Mouse (Mus musculus): ENCODE results near the gene Spsb1.

Gene Spsb1

DNA sequence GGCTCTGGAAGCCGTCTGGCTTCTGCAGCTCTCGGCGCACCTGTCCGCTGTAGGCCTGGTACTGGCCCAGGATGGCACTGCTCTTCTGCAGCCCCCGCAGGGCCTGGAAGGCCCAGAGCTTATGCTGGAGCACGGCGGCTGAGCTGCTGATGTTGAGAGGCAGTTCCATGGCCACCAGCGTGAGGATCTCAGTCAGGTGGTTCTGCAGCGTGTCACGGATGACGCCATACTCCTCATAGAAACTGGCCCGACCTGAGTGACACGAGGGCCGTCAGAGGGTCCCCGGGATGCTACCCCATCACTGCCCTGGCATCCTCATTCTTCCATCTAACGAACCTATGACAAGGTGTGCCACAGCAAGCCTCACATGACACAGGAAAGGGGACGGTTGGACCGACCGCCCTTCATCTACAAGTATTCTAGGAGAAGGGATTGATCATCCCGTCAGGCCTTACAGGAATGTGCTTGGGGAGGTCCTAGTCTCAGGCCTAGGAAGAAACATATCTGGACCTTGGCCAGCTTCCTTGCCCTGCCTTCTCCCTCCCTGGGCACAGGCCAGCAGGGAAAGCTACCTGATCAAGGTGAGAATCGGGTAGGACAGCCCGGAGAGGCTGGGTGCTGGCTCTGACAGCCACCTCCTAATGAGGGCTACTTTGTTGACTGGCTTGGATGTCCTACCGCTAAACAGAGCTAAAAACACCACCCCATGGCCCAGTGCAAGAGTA, 29.2 kb upstream of the Spsb1 start:
- DNase-seq, result no peak

DNA sequence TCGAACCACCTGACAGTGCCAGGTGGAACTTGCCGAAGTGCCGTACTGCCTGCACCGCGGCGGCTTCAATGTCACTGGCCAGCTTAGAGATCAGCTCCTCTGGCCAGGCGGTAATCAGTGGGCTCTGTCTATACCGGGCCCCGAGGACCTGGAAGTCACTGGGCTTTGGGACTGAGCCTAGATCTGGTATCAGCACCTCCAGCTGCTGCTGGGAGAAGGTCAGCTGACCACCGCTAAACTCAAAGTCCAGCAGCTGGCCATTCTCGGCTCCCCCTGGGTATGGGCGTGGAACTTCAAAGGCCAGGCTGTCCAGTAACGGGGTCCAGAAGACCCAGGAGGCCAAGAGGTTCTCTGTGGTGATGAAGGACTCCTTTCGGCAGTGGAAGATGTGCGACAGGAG, 27.3 kb upstream of the Spsb1 start:
- no peak for DNase-seq

DNA sequence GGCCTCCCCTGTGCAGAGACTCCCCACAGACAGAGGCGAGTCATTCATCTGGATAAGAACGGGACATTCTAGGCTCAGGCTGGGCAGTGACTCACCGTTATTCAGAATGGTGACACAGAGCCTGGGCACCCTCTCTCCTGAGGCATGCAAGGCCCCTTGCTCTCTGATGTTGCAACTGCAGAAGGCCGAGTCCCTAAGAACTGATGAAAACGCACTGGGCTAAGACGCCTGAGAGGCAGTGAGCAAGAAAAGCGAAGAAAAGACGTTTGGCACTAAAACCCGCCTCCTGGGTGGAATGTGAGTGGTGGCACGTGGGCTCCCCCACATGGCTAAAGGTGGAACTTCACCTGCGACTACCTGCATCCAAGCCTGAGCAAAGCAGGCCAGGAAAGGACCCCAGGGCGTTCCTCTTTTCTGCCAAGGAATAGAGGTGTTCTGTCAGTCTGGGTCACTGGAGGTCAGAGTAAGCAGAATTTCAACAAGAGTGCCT, 25.0 kb upstream of the Spsb1 start:
- peak; percentile 46 to 77 for DNase-seq

DNA sequence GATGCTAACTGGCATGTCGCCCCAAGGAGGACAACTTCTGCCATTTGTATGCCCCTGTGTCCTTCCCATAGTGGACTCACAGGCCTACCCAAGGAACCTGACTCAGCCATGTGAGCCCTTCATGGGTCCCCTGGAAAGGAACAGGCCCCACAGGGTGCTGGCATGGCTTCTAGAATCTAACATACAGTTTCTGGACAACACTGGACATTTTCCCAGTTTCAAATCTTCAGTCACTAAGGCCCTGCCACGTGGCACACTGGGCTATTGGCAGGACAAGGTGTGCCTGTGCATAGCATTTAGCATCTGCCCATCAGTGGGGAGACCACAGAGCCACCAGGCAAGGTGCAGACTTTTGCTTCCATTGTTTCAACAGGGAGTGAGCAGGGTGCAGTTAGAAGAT, 24.0 kb upstream of the Spsb1 start:
- no peak for DNase-seq

DNA sequence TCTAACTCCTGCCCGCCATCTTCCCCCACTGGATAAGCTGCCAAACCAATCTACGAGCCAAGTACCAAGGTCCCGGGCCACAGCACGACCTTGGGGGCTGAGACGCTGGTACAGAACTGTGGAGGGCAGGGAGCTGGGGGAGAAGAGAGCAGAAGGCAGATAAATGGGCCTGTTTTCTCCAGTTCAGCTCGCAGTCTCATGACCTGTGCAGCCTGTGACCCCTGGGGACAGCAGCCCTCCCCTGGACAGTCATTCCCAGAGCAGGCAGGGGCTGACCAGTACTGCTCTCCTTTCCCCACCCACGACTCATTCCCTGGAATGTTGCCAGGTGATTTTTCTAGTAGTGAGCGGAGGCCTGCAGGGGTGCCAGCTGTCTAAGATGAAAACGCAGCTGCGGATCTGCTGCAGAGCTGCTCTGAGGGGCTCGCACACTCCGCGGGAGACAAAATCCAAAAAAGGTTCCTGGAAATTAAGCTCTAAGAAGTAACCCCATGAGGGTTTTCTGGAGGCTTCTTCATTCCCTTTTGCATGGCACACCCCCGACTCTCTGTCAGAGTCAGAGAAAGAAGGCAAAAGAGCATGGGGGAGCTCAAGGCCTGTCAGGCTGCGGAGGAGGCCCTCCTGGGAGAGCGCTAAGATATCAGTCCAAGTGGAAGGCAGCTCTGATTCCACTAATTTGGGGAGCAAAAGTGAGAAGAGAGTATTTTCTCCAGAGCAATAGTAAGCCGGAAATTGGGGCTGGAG, 23.1 kb upstream of the Spsb1 start:
- DNase-seq, result no peak

DNA sequence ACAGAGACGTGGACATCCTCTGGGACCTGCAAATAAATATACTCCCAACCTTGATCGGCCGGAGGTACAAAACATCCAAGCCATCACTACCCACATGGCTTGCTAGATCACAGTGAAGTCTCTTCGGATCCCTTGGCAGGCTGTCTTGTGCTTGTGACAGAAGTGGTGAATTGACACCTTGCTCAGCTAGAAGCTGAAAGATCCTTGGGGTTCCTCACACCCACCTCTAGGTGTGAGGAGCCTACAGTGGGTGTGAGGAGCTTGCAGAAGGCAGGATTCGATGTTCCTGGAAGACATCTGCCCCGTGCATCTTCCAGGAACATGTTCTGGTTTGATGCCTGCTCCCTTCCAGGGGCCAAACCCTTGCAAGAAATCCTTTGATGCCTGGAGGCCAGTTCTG, 22.3 kb upstream of the Spsb1 start:
- DNase-seq, result no peak

DNA sequence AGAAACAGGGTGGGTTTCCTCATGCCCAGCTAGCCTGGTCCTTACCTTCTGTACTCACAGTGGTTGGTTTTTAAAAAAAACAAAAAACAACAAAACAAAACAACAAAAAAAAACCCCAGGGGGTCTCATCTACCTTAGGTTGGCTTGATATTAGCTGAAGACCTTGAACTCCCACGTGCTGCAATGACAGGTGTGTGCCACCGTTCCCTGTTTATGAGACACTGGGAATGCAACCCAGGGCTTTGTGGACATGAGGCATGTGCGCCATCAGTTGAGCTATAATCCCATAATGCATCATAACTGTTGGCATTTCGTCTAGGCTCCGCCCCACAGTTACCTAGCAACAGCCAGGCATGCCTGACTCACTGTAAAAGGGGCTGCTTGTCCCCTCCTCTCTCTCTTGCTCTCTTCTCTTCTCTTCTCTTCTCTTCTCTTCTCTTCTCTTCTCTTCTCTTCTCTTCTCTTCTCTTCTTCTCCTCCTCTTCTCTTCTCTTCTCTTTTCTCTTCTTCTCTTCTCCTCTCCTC, 20.9 kb upstream of the Spsb1 start:
- no peak for DNase-seq

DNA sequence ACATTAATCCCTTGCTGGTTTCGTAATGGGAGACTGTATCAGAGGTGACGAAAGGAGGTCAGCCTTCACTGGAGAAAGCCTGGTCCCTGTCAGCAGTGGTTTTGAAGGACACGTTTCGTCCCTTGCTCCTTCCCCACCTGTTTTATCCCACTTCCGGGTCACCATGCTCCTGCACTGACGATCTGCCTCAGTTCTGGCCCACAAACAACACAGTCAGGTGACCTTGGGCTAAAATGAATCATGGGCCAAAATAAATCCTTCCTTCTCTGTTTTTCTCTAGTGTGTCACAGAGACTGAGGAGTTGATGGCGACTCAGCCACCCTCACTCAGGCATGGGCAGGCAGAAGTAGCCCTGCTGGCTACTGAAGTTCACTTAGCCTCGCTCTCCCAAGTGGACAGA, 20.4 kb upstream of the Spsb1 start:
- DNase-seq, result no peak

DNA sequence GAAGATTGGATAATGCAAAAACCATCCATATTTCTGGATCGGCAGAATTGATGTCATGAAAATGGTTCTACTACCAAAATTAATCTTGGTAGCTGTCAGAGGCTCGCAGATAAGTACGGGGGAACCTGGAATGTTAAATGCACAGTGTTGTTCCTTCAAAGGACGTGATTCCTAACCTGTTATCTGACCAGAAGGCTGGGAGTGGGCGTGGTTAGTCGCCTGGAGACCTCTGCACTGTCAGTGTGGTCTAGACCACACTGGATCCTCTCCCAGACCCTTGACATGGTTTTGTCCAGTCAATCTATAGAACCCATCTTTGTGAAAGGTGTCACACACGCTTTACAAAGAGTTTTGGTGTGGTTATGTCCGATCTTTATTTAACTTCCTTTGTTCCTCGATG, 16.6 kb upstream of the Spsb1 start:
- DNase-seq, result no peak

DNA sequence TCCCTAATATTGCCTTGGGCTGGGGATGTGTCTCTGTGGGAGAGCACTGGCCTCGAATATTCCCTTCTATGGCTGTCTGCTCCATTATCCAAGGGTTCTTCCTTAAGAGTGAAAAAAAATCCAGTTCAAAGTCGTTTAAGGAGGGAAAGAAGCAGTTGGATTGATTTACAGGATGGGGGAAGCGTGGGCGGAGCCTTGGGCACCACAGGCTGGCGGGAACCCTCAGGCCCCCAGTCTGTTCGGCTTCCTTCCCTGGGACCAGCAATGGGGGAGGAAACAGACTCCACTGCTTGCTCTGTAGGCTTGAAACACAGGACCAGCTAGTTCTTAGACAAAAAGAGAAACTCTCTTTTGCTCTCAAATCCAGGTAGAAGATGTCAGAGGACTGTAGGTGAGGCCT, 13.7 kb upstream of the Spsb1 start:
- DNase-seq, result no peak

DNA sequence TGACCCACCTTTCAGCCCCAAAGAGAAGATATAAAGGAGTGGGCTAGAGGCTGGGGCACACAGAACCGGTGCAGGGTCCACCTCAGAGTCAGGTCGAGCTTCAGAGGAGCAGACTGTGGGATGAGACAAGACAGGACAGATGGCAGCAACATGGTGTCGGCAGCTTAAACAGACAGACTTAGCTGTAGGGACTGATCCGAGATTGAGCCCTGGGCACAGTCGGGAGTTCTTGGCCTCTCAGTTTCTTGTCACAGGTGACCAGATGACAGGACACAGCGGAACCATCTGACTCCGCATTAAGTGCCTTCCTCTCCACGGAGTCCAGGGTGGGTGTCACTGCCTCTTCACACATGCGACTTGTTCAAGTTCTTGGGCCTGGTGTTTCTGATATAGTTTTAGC, 12.1 kb upstream of the Spsb1 start:
- DNase-seq, result no peak

DNA sequence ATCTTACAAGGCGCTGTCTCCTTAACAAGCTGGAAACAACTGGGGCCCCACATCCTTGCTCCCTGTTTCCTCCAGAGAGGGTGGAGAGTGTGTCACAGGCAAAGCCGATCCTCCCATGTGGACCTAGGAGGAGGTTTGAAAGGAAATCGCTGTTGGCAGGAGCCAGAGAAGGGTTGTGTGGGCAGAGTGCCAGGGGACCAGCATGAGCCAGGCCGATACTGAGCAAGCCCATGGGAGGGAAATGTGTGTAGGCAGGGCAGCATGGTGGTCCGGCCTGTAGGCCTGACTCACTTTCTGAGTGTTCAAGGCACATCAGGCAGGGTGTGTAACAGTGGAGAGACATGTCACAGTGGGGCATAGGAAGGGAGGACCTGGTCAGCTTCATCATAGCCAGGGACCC, 11.4 kb upstream of the Spsb1 start:
- peak in 1 of 2 experiments; percentile 21 for DNase-seq

DNA sequence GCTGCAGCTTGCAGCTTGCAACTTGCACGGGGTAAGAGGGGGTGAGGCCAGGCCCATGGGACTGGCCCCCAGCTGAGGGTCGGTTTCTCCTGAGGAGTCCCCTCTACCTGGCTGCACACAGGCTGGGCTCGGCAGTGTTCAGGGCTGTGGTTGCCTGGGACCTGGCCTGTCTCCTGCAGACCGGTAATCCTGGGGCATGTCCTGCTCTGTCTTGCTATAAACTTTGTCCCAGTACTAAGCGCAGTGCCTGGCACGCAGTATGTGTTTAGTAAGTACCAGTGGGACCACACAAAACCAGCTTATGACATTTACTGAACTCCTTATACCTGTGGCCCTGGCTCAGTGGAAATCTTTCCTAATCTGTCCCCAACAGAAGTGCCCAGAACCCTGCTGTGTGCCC, 10.8 kb upstream of the Spsb1 start:
- DNase-seq, result no peak

DNA sequence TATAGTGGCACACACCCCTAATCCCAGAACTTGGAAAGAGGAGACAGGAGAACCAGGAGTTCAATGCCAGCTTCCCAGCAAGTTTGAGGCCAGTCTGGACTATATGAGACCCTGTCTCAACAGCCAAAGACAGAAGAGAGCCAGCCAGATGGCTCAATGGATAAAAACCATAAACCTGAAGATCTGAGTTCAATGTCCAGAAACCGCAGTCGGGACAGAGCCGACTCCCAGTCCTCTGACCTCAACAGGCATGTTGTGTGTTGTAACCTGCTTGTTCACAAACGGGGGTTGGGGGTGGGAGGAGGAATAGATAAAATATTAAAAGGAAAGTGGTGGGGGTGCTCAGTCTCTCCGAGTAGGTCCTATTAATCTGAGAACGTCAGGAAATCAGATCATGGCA, 10.4 kb upstream of the Spsb1 start:
- DNase-seq, result no peak

DNA sequence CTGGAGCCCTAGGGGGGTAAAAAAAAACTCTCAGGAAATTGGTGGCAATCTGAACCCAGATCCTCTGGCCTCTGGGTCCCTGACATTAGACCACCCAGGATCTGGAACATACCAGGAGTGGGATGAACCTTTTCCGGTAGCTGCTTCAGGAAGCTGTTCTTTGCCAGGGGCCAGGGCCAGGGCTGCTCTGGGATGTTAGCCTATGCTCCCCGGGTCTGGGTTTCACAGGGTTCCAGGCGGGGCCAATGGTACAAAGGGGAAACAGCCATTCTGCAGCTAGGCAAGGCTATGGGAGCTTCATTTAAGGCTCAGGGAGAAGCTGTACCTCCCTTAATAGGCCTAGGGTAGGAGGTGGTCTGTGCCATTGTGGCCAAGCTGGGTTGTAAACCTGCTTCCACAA, 9.9 kb upstream of the Spsb1 start:
- DNase-seq, result no peak

DNA sequence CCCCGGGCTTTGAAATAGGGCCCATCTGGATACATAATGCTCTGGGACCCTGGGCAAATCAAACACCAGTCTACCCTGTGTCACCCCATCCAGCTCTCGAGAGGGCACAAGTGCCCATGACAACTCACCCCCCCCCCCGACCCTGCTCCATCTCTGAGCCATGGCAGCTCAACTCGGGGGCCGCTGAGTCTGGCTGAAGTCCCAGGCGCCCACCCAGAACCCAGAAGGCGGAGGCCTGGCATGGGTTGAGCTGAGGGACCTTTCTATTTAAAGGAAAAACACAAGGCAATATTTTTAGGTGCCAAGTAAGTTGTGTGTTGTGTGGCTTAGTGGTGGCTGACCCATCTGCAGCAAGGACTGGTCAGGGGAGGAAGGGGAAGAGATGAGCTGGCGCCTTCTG, 9.4 kb upstream of the Spsb1 start:
- no peak for DNase-seq

DNA sequence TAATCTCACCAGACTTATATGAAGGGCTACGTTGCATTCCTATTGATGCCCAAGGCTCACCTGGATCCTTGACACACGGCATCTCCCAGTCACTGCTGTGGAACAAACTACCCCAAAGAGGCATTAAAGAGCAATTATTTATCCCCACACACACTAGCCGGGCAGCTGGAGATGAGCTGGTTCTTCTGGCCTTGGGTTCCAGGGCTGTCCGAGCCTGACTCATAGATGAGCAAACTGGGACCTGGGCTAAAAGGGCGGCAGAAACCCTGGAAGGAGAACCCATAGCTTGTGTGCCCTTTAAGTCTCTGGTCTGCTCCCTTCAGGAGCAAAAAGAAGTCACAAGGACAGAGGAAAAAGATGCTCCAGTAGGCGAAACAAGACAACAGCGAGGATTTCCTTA, 5.5 kb upstream of the Spsb1 start:
- no peak for DNase-seq

DNA sequence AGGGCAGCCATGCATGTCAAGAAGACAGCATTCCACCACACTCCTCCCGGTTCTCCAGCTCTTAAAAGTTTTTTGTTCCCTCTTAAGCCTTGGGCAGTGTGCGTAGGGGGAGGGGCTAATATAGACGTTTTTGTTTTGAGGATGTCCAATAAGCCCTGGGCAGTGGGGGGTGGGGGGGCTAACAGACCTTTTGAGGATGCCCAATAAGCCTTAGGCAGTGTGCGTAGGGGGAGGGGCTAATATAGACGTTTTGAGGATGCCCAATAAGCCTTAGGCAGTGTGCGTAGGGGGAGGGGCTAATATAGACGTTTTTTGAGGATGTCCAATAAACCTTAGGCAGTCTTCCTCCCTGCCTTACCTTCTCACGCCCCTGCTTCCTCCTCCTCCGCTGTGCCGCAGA, 5.0 kb upstream of the Spsb1 start:
- DNase-seq, result no peak

DNA sequence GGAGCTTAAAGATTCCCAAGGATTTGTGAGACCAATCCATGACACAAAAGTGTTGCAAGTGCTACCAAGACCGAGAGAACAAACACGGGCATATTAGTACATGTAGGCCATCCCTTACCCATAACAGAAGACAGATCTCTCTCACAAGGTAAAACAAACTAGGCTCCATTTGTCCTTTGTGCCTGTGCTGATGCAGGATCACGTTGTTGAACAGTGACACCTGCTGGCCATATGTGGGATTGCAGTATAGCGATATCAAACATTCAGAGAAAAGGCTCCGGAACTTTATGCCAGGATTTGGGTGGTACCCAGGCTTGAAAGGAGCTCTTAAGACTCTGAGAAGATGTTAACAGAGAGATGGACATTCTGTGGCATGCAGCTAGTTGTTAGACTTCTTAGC, 3.7 kb upstream of the Spsb1 start:
- DNase-seq, result peak; percentile 40 to 77

DNA sequence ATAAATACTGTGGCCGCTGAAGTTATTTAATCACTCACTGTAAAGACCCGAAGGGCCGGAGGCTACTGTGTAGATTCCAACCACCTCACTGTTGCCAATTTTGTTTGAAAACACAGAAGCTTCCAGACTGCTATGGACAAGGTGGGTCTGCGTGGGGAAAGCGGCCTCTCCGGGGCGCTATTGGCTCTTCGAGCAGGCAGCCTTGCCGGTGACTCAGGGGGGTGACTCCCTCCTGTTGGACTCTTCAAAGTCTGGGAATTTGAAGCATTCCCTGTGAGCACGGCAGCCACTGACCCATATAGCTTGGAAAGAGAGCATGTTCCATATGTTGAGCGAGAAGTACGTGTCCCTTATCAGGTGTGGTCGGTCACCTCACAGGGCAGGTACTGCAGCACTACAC, 1.2 kb upstream of the Spsb1 start:
- no peak for DNase-seq

DNA sequence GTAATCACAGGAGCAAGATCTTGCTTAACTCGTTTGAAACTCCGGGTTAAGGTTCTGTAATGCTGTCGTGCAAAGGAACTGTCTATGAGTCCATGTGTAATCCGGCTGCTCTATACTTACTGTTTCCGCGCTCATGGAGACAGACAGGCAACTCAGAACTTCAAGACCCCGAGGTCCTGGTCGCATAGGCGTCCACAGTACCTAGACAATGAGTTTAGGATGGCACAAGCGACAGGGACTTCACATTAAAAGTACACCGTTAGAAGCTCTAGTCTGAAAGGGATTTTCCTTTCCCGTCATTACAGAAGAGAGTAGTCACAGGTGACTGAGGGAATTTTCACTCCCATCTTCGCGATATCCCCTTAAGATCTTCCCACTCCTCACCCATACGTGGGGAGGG, 788 bp upstream of the Spsb1 start:
- no peak for DNase-seq

DNA sequence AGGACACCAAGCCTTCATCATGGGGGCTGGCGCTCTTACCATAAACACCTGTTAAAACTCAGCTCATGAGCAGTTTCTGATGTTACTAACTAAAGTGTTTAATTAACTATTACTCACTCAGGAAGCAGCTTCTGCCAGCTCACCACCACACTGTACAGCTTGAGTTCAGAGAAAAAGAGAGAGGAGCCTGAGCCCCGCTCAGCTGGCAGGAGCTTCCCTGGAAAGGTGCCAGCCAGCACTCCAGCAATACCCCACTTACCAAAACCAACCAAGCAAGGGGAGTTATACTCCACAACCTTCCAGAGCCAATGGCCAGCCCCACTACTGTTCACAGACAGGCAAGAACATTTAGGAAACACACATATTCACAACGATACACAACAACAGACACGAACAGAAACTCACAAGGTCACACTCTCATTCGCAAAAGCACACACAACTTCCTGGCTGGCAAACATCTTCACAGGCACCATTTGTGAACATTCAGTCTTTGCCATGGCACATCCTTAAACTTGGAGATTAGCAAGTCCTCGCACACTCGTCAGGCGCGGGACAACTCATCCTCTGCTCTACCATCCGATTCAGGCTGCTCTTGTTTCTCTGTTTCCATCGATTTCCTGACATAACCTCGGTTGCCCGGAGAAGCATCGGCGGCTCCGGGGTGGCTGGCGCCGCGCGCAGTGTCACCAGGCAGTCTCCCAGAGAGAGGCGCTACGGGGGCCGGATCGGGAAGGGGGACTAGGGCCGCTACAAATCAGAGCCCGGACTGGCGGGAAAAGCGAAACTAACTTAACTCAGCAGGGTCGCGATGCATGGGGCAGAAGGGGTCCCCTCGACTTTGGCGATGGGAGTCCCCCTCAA, 992 bp downstream of the Spsb1 start:
- DNase-seq, result peak; percentile 16 to 41

DNA sequence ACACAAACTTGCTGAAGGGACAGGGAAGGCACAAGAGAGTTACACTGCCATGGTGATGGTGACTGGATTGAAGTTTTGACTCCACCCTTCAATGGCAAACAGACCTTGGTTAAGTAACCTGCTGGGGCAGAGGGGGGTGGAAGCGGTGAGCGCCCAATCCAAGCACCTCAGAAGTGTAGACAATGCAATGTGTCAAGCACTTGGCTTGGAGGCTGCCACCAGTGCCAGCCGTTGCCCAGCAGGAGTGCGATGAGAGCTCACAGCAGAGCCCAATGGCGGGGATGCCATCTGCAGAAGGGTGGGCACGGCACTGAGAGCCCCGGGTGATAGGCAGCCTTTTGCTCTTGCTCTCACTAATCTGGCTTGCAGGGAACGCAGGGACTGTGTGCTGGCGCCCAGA, 2.6 kb downstream of the Spsb1 start:
- no peak for DNase-seq
